Mouse (Mus musculus) lung, postnatal 0 days (tissue): ENCODE measurements around the gene Srp68. TPM values are rescaled to one million over a fixed set of nuclear protein-coding genes. Genes with fewer than 3 reads are reported as not detected.
A peak's percentile ranks its signal among the peaks of the same experiment; 100 is the strongest.

Experiments used
- ATAC-seq: fragments of 200-750 bp; cut with Nextera tagmentation; 2 replicates; pipeline ENCODE4 v1.8.0; 2017; ENCODE audit warnings: moderate library complexity
- DNase-seq: peaks from one replicate; pipeline ENCODE4 v3.0.0-alpha.2; 2016; ENCODE audit warnings: low spot score
- H3K27ac ChIP-seq: fragments of 300-500 bp; sonication (generic); 2 replicates; pipeline ENCODE4 v1.5.1; 2014; ENCODE audit warnings: antibody characterized with exemption, mild to moderate bottlenecking, low read length, mixed read lengths
- H3K27me3 ChIP-seq: fragments of 300-500 bp; sonication (generic); replicated peaks from 2 replicates; pipeline ENCODE4 v1.6.1; 2014; ENCODE audit warnings: low read length, mixed read lengths; ENCODE audit not compliant: insufficient read depth
- H3K36me3 ChIP-seq: fragments of 300-500 bp; sonication (generic); 2 replicates; pipeline ENCODE4 v1.6.1; 2014; ENCODE audit warnings: low read length, mixed read lengths; ENCODE audit not compliant: insufficient read depth
- H3K4me1 ChIP-seq: fragments of 300-500 bp; sonication (generic); 2 replicates; pipeline ENCODE4 v1.6.1; 2014; ENCODE audit warnings: antibody characterized with exemption, low read depth, low read length, mixed read lengths; ENCODE audit not compliant: insufficient read depth
- H3K4me2 ChIP-seq: fragments of 300-500 bp; sonication (generic); replicated peaks from 2 replicates; pipeline ENCODE4 v1.6.1; 2014; ENCODE audit warnings: low read depth, mild to moderate bottlenecking, low read length, moderate library complexity, mixed read lengths
- H3K4me3 ChIP-seq: fragments of 300-500 bp; sonication (generic); 2 replicates; pipeline ENCODE4 v1.5.1; 2014; ENCODE audit warnings: low read depth, low read length
- H3K9ac ChIP-seq: fragments of 300-500 bp; sonication (generic); replicated peaks from 2 replicates; pipeline ENCODE4 v1.6.1; 2014; ENCODE audit warnings: low read depth, mild to moderate bottlenecking
- H3K9me3 ChIP-seq: fragments of 300-500 bp; sonication (generic); 2 replicates; pipeline ENCODE4 v1.6.1; 2016; ENCODE audit warnings: low read length, mixed read lengths
- CTCF ChIP-seq: IDR thresholded peaks from 2 replicates; pipeline ENCODE4 v1.5.1; 2016; ENCODE audit warnings: antibody characterized with exemption, mild to moderate bottlenecking
- EP300 ChIP-seq: IDR thresholded peaks from 2 replicates; pipeline ENCODE4 v1.6.1; 2016; ENCODE audit warnings: antibody characterized with exemption, mild to moderate bottlenecking, control low read depth
- WGBS: fragments of 180-500 bp; shearing (Covaris S2); extraction: QIAGEN DNeasy Blood & Tissue Kit; methylation state at CpG from one replicate; pipeline ENCODE4 v1.1.7; 2014; 5-methylcytosine and 5-hydroxymethylcytosine counted together
- polyA plus RNA-seq: library from polyadenylated mRNA; unstranded; fragments of >200 nt; fragmentation: Nextera tagmentation; extraction: Ambion mirVana; gene quantifications from 2 replicates; pipeline ENCODE4 v1.2.1, GENCODE M21; 2015

Gene Srp68
- polyA plus RNA-seq, 1 experiment from 2014 or later, result 43.0 TPM

GRCm38 (mm10) chr11:116247502-116248222 is 26.4 kb downstream of the Srp68 start:
- no peaks in the 10 kb centered on the region for H3K27me3 ChIP-seq
- H3K4me2 ChIP-seq, result no peak overlapping the region
- 56% methylated on average over 14 of the region's 14 CpGs for WGBS
- DNase-seq, result peak; percentile 83
- TF ChIP-seq EP300 (no peak; the same call in 1 of the 2 replicates), CTCF (no peak)
- H3K4me3 ChIP-seq, result no peak overlapping the region
- H3K9ac ChIP-seq, result no peak overlapping the region
- ATAC-seq, result peak; percentile 95
- H3K4me1 ChIP-seq, result no peaks in the 10 kb centered on the region
- H3K9me3 ChIP-seq, result no peaks in the 10 kb centered on the region
- H3K36me3 ChIP-seq, result peaks cover 68% of the 10 kb centered on the region
- H3K27ac ChIP-seq, result 0 out of 2 replicates have a peak overlapping the region, but pooled peaks have one; percentile 9

- 66% methylated on average over 6 of the region's 6 CpGs for WGBS
These were observed 28.4 kb downstream of the Srp68 start for GRCm38 (mm10) chr11:116245616-116246015.

GRCm38 (mm10) chr11:116244580-116244979 is 29.4 kb downstream of the Srp68 start:
- Histone ChIP-seq H3K9ac (no peak overlapping the region), H3K4me3 (no peak overlapping the region), H3K36me3 (peaks cover 42% of the 10 kb centered on the region; the same call in 1 of the 2 replicates), H3K9me3 (no peaks in the 10 kb centered on the region), H3K4me1 (0 out of 2 replicates have a peak, but pooled peaks cover 3% of the 10 kb centered on the region), H3K4me2 (no peak overlapping the region), H3K27ac (no peak overlapping the region), H3K27me3 (no peaks in the 10 kb centered on the region)
- ATAC-seq (no peak), DNase-seq (no peak)
- TF ChIP-seq EP300 (no peak), CTCF (no peak)
- WGBS, result 78% methylated on average over 8 of the region's 8 CpGs

More at GRCm38 (mm10) chr11:116245616-116246015, 28.4 kb downstream of the Srp68 start:
- H3K4me2 ChIP-seq, result no peak overlapping the region
- H3K9me3 ChIP-seq, result no peaks in the 10 kb centered on the region
- H3K27ac ChIP-seq, result no peak overlapping the region
- H3K9ac ChIP-seq, result no peak overlapping the region
- no peak for TF ChIP-seq EP300
- H3K4me1 ChIP-seq, result no peaks in the 10 kb centered on the region
- H3K36me3 ChIP-seq, result peaks cover 51% of the 10 kb centered on the region; the same call in 1 of the 2 replicates
- H3K4me3 ChIP-seq, result no peak overlapping the region
- H3K27me3 ChIP-seq, result no peaks in the 10 kb centered on the region
- ATAC-seq (no peak), DNase-seq (no peak)

GRCm38 (mm10) chr11:116241744-116242235 is 32.2 kb downstream of the Srp68 start:
- TF ChIP-seq CTCF (no peak), EP300 (no peak)
- no peak overlapping the region for H3K4me2 ChIP-seq
- H3K9me3 ChIP-seq, result no peaks in the 10 kb centered on the region
- 0 out of 2 replicates have a peak, but pooled peaks cover 3% of the 10 kb centered on the region for H3K4me1 ChIP-seq
- H3K4me3 ChIP-seq, result no peak overlapping the region
- DNase-seq (no peak), ATAC-seq (no peak)
- no peaks in the 10 kb centered on the region for H3K27me3 ChIP-seq
- H3K27ac ChIP-seq, result no peak overlapping the region
- H3K36me3 ChIP-seq, result peaks cover 23% of the 10 kb centered on the region; the same call in 1 of the 2 replicates
- H3K9ac ChIP-seq, result no peak overlapping the region
- WGBS, result 52% methylated on average over 12 of the region's 12 CpGs

GRCm38 (mm10) chr11:116239797-116240196 is 34.2 kb downstream of the Srp68 start:
- ATAC-seq (no peak), DNase-seq (peak; percentile 30)
- Histone ChIP-seq H3K9ac (no peak overlapping the region), H3K9me3 (no peaks in the 10 kb centered on the region), H3K27me3 (no peaks in the 10 kb centered on the region), H3K36me3 (peaks cover 3% of the 10 kb centered on the region; the same call in 1 of the 2 replicates), H3K4me1 (0 out of 2 replicates have a peak, but pooled peaks cover 3% of the 10 kb centered on the region), H3K4me2 (no peak overlapping the region), H3K4me3 (no peak overlapping the region), H3K27ac (no peak overlapping the region)
- 41% methylated on average over 7 of the region's 7 CpGs for WGBS
- TF ChIP-seq CTCF, result no peak
- no peak for TF ChIP-seq EP300

GRCm38 (mm10) chr11:116237742-116238395 is 36.1 kb downstream of the Srp68 start, which contains the start of gene Evpl:
Gene Evpl (minus strand): TSS chr11:116238077.
- Histone ChIP-seq H3K9me3 (no peaks in the 10 kb centered on the region), H3K36me3 (no peaks in the 10 kb centered on the region), H3K9ac (peak within 1 kb of the TSS; percentile 26; the same call in 1 of the 2 replicates), H3K4me3 (peak within 1 kb of the TSS; percentile 23; the same call in 1 of the 2 replicates), H3K4me1 (0 out of 2 replicates have a peak, but pooled peaks cover 3% of the 10 kb centered on the region), H3K27me3 (no peaks in the 10 kb centered on the region), H3K27ac (peak within 1 kb of the TSS; percentile 80), H3K4me2 (peak within 1 kb of the TSS; percentile 52)
- DNase-seq, result peak; percentile 93
- ATAC-seq, result peak; percentile 97
- TF ChIP-seq EP300 (no peak), CTCF (no peak)
- WGBS, result 11% methylated on average over 28 of the region's 31 CpGs
